Mouse (Mus musculus) cerebellum, adult 2 months (tissue): ENCODE measurements around the gene Mypop.

Experiments
- CTCF ChIP-seq: fragments of 200-500 bp; IDR thresholded peaks from 2 replicates; pipeline ENCODE4 v1.5.1; 2011; ENCODE audit warnings: low read depth, mild to moderate bottlenecking, control low read depth, low read length, moderate library complexity, borderline replicate concordance; ENCODE audit not compliant: insufficient read depth
- POLR2A ChIP-seq: fragments of 200-500 bp; IDR thresholded peaks from 2 replicates; pipeline ENCODE4 v1.6.1; 2011; ENCODE audit warnings: low read length, control low read depth, borderline replicate concordance; ENCODE audit not compliant: insufficient read depth

DNA sequence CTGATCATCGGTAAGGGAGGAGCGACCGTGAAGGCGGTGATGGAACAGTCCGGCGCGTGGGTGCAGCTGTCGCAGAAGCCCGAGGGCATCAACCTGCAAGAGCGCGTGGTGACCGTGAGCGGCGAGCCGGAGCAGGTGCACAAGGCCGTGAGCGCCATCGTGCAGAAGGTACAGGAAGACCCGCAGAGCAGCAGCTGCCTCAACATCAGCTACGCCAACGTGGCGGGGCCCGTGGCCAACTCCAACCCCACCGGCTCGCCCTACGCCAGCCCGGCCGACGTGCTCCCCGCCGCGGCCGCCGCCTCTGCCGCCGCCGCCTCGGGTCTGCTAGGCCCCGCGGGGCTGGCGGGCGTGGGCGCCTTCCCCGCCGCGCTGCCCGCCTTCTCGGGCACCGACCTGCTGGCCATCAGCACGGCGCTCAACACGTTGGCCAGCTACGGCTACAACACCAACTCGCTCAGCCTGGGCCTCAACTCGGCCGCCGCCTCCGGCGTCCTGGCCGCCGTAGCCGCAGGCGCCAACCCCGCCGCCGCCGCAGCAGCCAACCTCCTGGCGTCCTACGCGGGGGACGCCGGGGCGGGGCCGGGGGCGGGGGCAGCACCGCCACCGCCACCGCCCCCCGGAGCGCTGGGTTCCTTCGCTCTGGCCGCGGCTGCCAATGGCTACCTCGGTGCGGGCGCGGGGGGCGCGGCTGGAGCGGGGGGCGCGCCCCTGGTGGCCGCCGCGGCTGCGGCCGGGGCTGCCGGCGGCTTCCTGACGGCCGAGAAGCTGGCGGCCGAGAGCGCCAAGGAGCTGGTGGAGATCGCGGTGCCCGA is 33.3 kb upstream of the Mypop start:
- TF ChIP-seq CTCF: no peak; the same call in 1 of the 2 replicates
- TF ChIP-seq POLR2A: 0 out of 2 replicates have a peak, but pooled peaks have one; percentile 16
